Mouse (Mus musculus) embryonic facial prominence, embryonic 12.5 days (tissue): Measurements from ENCODE around the gene Acoxl. TPM values are rescaled to one million over a fixed set of nuclear protein-coding genes. Genes with fewer than 3 reads are reported as not detected.

ENCODE experiments used
- ATAC-seq: fragments of 200-750 bp; cut with Nextera tagmentation; 2 replicates; pipeline ENCODE4 v1.8.0; 2017; ENCODE audit not compliant: insufficient number of reproducible peaks, insufficient read depth, low FRiP score, low TSS enrichment
- H3K27ac ChIP-seq: fragments of 300-500 bp; sonication (generic); 2 replicates; pipeline ENCODE4 v1.5.1; 2016; ENCODE audit warnings: mild to moderate bottlenecking
- H3K27me3 ChIP-seq: fragments of 300-500 bp; sonication (generic); 2 replicates; pipeline ENCODE4 v1.6.1; 2016; ENCODE audit warnings: mild to moderate bottlenecking, moderate library complexity
- H3K36me3 ChIP-seq: fragments of 300-500 bp; sonication (generic); 2 replicates; pipeline ENCODE4 v1.6.1; 2016; ENCODE audit warnings: mild to moderate bottlenecking
- H3K4me1 ChIP-seq: fragments of 300-500 bp; sonication (generic); 2 replicates; pipeline ENCODE4 v1.6.1; 2016
- H3K4me2 ChIP-seq: fragments of 300-500 bp; sonication (generic); replicated peaks from 2 replicates; pipeline ENCODE4 v1.6.1; 2016; ENCODE audit warnings: mild to moderate bottlenecking, moderate library complexity
- H3K4me3 ChIP-seq: fragments of 300-500 bp; sonication (generic); 2 replicates; pipeline ENCODE4 v1.5.1; 2016; ENCODE audit warnings: mild to moderate bottlenecking
- H3K9ac ChIP-seq: fragments of 300-500 bp; sonication (generic); 2 replicates; pipeline ENCODE4 v1.6.1; 2016; ENCODE audit warnings: mild to moderate bottlenecking, moderate library complexity
- H3K9me3 ChIP-seq: fragments of 300-500 bp; sonication (generic); 2 replicates; pipeline ENCODE4 v1.6.1; 2016; ENCODE audit warnings: mild to moderate bottlenecking, moderate library complexity
- WGBS: fragments of 180-500 bp; shearing (Covaris S2); methylation state at CpG from one replicate; pipeline ENCODE4 v1.1.7; 2016; 5-methylcytosine and 5-hydroxymethylcytosine counted together
- polyA plus RNA-seq: library from polyadenylated mRNA; unstranded; fragments of >200 nt; fragmentation: Nextera tagmentation; extraction: Ambion mirVana; gene quantifications from 2 replicates; pipeline ENCODE4 v1.2.1, GENCODE M21; 2016

Gene Acoxl
- polyA plus RNA-seq, 1 experiment from 2014 or later: 0.13 TPM

DNA sequence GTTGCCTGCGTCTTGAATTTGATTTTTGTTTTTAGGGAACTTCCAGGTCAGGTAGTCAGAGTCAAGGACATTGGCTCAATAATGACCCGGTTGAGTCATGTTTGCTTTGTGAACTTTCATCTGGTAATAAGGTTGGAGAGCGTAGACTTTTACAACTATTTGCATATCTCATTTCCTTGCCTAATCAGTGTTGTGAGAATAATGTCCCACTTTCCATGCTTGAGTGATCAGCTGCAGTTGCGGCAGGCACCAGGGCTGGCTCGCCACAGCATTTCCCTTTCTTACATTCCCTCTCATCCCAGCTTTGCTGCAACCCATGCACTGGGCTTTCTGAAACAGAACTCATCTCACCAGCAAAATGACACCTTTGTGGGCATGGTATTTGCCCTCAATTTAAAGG, 59.0 kb downstream of the Acoxl start:
- WGBS: 71% methylated on average over 5 of the region's 5 CpGs
- no peaks in the 10 kb centered on the region; the same call in 1 of the 2 replicates for H3K27me3 ChIP-seq
- H3K4me2 ChIP-seq: no peak overlapping the region
- no peak for ATAC-seq
- no peak overlapping the region for H3K27ac ChIP-seq
- H3K36me3 ChIP-seq: no peaks in the 10 kb centered on the region
- no peak overlapping the region for H3K9ac ChIP-seq
- no peaks in the 10 kb centered on the region for H3K4me1 ChIP-seq
- no peaks in the 10 kb centered on the region for H3K9me3 ChIP-seq
- H3K4me3 ChIP-seq: no peak overlapping the region

DNA sequence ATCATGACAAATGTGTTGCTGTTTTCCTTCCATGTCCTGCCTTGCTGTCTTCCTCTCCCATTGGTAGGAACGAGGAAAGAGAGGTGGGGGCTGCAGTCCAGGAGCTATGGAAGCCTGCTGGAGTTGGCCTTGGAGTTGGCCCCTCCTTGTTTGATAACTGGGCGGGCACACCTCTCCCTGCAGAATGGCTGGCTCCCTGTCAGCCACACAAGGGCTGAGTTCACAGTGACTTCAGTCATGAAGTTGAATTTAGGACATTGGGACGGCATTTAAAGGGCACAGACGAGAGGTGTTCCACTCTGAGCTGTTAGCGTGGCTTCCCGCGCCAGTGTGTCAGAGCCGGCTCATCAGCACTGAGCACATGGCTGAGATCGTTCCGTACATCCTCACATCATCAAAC, 66.2 kb downstream of the Acoxl start:
- ATAC-seq: no peak
- Histone ChIP-seq H3K27ac (no peak overlapping the region), H3K36me3 (no peaks in the 10 kb centered on the region), H3K27me3 (0 out of 2 replicates have a peak, but pooled peaks cover 8% of the 10 kb centered on the region), H3K4me3 (no peak overlapping the region), H3K4me1 (peaks cover 46% of the 10 kb centered on the region), H3K4me2 (no peak overlapping the region), H3K9ac (no peak overlapping the region), H3K9me3 (no peaks in the 10 kb centered on the region)
- 82% methylated on average over 10 of the region's 10 CpGs for WGBS

DNA sequence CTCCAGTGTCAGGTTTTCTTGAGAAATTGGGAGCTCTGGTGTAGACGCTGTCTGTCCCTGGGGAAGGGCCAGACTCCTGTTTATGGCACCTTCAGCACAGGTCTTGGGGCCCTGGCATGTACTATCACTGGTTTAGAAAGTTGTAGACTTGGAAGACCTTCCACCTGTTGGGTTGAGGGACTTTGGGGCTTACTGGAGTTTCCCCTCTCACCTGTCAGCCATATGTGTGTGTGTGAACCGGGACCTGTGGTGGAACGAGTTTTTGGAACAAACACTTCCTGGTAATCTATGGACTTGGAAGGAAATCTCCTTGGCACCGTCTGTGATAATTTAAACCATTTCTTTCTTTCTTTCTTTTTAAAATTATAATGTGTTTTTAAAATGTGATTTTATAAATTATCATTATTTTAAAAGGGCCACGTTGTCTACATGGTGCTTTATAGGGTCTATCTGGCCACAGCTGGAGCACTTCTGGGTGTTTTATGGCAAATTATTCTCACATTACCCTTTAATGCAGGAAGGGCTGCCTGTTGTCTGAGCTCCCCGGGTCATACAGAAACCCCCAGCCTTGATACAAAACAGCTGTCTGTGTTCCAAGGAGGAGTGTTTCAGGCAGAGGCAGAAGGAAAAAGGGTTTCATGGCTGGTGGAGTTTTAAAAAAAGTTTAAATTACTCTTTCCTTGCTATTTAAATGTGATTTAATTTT, 68.5 kb downstream of the Acoxl start:
- no peak overlapping the region for H3K9ac ChIP-seq
- ATAC-seq: peak; percentile 42; the same call in 1 of the 2 replicates

DNA sequence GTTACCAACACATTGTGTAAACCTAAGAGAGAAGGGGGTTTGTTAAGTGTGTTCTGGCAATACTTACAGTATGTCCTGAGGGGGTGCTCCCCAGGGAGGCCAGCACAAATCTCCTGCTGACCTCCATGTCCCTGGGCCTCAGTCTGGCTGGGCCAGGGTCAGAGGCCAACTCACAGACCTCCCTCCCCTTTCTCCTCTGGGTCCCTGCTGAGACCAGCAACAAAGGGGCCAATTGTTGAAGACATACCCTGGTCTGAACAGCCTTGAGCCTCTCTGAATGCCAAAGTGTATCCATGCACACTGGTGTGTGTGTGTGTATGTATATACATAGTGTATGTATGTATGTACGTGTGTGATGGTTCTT, 69.0 kb downstream of the Acoxl start:
- Histone ChIP-seq H3K4me1 (peaks cover 47% of the 10 kb centered on the region), H3K27ac (peak overlapping the region; percentile 80), H3K9me3 (no peaks in the 10 kb centered on the region), H3K4me2 (peak overlapping the region; percentile 5), H3K9ac (no peak overlapping the region), H3K4me3 (no peak overlapping the region), H3K27me3 (0 out of 2 replicates have a peak, but pooled peaks cover 8% of the 10 kb centered on the region), H3K36me3 (no peaks in the 10 kb centered on the region)
- ATAC-seq: peak; percentile 72
- 8% methylated on average over 1 of the region's 1 CpGs for WGBS

More for the DNA sequence above, 68.5 kb downstream of the Acoxl start:
- H3K4me2 ChIP-seq: peak overlapping the region; percentile 5
- H3K4me1 ChIP-seq: peaks cover 47% of the 10 kb centered on the region
- 0 out of 2 replicates have a peak, but pooled peaks cover 8% of the 10 kb centered on the region for H3K27me3 ChIP-seq
- no peak overlapping the region for H3K4me3 ChIP-seq
- no peaks in the 10 kb centered on the region for H3K36me3 ChIP-seq
- H3K27ac ChIP-seq: 0 out of 2 replicates have a peak overlapping the region, but pooled peaks have one; percentile 80
- 10% methylated on average over 6 of the region's 6 CpGs for WGBS
- no peaks in the 10 kb centered on the region for H3K9me3 ChIP-seq

DNA sequence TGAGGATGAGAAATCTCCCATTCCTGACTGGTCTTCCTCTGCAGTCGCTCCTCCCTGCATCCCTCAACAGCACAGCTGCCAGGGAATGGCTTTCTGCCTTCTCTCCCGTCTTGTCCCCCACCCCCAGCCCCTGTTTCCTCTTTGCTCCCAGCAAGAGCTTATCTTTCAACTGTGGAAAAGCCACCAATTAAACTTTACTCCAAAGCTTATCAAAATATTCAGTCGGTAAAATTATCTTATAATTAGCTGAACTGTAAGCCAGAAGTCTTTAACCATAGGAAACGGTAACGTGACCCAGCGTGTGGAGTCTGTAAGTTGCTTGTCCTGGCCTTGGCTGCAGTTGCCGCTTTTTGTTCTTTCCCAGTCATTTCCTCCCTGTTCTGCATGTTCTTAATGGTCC, 70.2 kb downstream of the Acoxl start:
- Histone ChIP-seq H3K27ac (no peak overlapping the region), H3K36me3 (no peaks in the 10 kb centered on the region), H3K4me2 (0 out of 2 replicates have a peak overlapping the region, but pooled peaks have one; percentile 7), H3K9me3 (no peaks in the 10 kb centered on the region), H3K9ac (no peak overlapping the region), H3K4me3 (no peak overlapping the region), H3K4me1 (peaks cover 46% of the 10 kb centered on the region), H3K27me3 (0 out of 2 replicates have a peak, but pooled peaks cover 8% of the 10 kb centered on the region)
- 10% methylated on average over 7 of the region's 7 CpGs for WGBS
- ATAC-seq: no peak

DNA sequence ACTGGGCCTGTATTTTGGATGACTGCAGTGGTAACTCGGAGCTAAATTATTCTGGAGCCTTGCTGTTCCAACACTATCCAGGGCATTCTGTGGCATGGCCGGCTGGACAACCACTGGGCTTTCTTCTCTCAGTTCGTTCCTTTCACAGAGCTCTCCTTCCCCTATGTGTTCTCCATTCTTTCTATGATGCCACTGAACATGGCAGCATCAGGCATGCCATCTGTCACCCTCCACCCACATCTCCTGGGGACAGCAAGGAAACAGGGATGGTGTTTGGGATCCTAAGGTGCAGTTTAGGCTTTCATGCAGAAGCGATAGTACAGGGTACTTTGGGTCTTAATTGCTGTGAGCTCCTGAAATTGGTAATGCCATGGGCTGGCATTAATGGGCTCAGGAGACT, 71.1 kb downstream of the Acoxl start:
- Histone ChIP-seq H3K27ac (no peak overlapping the region), H3K4me1 (peaks cover 41% of the 10 kb centered on the region)

DNA sequence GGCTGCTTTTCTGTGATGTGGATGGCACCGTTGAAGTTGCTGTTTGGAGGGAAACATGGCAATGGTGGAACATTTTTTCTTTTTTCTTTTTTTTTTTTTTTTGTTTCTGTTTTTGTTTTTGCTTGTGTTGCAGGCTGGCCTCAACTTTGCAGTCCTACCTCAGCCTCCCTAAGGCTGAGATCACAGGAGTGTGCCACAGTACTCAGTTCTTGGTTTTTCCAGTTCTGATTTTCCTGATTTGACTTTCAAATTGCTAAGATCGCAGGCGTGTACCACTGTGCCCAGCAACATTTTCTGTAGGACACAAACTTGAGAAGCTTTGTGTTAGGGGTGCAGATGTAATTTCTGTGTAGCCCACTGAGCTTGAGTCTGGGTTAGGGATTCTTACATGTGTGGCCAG, 72.9 kb downstream of the Acoxl start:
- no peak for ATAC-seq
- Histone ChIP-seq H3K9ac (no peak overlapping the region), H3K4me3 (no peak overlapping the region), H3K4me1 (peaks cover 29% of the 10 kb centered on the region), H3K36me3 (no peaks in the 10 kb centered on the region), H3K4me2 (no peak overlapping the region), H3K27me3 (0 out of 2 replicates have a peak, but pooled peaks cover 5% of the 10 kb centered on the region), H3K27ac (no peak overlapping the region), H3K9me3 (no peaks in the 10 kb centered on the region)
- 79% methylated on average over 3 of the region's 3 CpGs for WGBS

More for the DNA sequence above, 71.1 kb downstream of the Acoxl start:
- H3K4me2 ChIP-seq: no peak overlapping the region
- whole genome bisulfite sequencing: 83% methylated on average over 4 of the region's 4 CpGs
- no peak overlapping the region for H3K9ac ChIP-seq
- no peak overlapping the region for H3K4me3 ChIP-seq
- 0 out of 2 replicates have a peak, but pooled peaks cover 5% of the 10 kb centered on the region for H3K27me3 ChIP-seq
- no peak for ATAC-seq
- no peaks in the 10 kb centered on the region for H3K9me3 ChIP-seq
- H3K36me3 ChIP-seq: no peaks in the 10 kb centered on the region

DNA sequence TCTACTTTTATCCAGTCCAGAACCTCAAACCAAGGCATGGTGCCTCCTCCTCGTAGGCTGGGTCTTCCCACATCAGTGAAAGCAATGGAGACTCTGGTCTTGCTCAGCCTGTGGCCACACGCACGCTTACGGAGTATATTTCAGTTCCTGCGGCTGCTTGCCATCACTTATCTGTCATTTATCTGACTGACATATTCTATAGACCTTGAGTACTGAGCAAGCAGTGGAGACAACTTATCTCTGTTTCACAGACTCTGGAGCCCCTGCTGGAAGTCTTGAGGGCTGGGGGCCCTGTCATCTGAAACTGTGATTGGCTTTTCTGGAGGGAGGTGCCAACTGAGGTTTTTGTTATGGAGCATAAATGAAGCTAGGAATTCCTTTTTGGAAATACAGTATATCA, 75.4 kb downstream of the Acoxl start:
- Histone ChIP-seq H3K4me1 (peaks cover 6% of the 10 kb centered on the region; the same call in 1 of the 2 replicates), H3K27me3 (0 out of 2 replicates have a peak, but pooled peaks cover 5% of the 10 kb centered on the region), H3K9me3 (no peaks in the 10 kb centered on the region), H3K4me2 (no peak overlapping the region), H3K9ac (no peak overlapping the region), H3K27ac (no peak overlapping the region), H3K4me3 (no peak overlapping the region), H3K36me3 (no peaks in the 10 kb centered on the region)
- no peak for ATAC-seq
- 72% methylated on average over 5 of the region's 5 CpGs for WGBS

DNA sequence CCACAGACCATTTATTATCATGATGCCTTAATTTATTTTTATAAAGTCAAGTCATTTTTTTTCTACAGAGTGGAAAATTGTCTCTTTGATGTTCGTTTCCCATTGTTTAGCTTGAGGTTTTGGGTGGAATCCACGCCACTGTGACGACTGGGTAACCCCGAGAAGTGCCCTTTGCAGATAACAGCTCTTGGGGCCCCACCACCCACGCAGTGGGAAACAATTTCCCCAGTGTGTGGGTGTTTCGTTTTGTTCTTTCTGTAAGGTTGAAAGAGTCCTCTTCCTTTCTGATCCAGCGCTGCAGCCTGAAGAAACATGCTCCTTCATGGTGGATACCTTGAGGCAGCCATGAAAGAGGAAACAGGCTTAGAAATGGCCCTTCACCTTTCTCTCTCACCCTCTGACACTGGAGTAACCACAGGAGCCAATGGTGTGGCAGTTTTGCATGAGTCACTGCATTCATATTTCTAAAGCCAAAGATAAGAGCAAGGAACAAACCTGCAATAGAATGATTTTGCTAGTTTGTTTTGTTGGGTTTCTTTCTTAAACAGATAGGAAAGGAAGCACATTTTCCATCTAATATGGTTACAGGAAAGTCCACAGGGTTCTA, 78.2 kb downstream of the Acoxl start:
- Histone ChIP-seq H3K4me1 (peaks cover 5% of the 10 kb centered on the region; the same call in 1 of the 2 replicates), H3K27me3 (no peaks in the 10 kb centered on the region), H3K27ac (no peak overlapping the region), H3K4me3 (no peak overlapping the region), H3K36me3 (no peaks in the 10 kb centered on the region), H3K4me2 (no peak overlapping the region), H3K9me3 (no peaks in the 10 kb centered on the region), H3K9ac (no peak overlapping the region)
- WGBS: 68% methylated on average over 7 of the region's 7 CpGs
- no peak for ATAC-seq

DNA sequence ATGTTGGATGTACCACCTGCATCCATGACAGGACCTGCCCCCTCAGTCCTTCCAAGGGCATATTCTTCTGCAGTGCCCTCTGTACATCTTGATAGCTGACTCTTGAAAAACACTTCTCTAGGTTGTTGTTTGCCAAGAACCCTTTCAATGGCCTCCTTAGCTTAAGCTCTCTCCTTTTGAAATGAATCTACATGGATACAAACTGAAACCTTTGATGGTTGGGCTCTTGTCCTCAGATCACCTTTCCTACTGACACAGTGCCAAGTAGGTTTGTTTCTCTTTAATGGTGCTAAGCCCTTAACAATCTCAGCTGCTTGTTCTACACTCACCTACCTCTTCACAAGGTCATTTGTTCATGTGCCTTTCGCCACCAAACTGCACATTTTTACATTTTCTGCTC, 81.1 kb downstream of the Acoxl start:
- Histone ChIP-seq H3K27ac (no peak overlapping the region), H3K9ac (no peak overlapping the region), H3K4me2 (no peak overlapping the region), H3K4me1 (peaks cover 17% of the 10 kb centered on the region), H3K27me3 (no peaks in the 10 kb centered on the region), H3K36me3 (no peaks in the 10 kb centered on the region), H3K4me3 (no peak overlapping the region), H3K9me3 (no peaks in the 10 kb centered on the region)
- WGBS: 79% methylated on average over 1 of the region's 1 CpGs
- no peak for ATAC-seq

DNA sequence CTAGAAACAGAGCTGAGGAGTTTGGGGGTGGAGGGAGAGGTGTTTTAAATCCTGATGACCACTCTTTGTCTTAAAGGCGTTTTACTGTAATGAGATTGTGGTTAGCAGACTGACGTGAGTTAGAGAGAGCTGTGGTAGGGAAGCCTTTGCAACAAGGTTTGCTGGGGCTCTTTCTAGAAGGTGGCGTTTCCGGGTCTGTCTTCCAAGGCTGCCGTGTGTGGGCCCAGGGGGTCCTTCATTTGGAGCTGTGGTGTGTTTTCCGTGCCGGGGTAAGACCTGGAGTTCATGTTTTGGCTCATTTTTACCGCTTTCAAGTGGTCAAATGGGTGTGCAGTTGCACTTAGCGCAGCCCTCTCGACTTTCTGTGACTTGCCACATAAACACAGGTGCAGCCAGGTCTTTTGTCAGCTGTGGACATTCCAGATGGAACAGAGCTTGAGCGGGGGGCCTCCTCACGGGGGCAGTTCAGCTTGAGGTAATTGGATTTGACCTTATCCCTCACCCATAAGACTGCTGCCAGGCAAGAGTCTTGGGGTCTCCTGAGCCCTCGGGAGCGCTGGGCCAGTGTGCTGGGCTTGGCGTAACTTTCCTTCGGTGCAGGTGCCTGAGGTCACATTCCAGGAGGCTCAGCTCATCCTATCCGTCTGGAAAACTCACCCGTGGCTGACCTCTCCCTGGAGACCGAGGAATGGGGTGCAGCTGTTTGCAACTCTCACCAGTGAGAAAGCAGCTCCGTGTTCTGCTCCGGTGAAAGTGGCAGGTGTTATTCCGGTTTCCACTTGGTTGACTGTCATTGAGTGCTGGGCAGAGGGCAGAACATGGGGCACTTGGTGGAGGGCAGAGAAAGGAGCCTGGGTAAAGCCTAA, 83.6 kb downstream of the Acoxl start:
- no peaks in the 10 kb centered on the region for H3K9me3 ChIP-seq
- 22% methylated on average over 22 of the region's 22 CpGs for WGBS
- ATAC-seq: no peak; the same call in 1 of the 2 replicates

More for the DNA sequence above, 83.6 kb downstream of the Acoxl start:
- Histone ChIP-seq H3K27ac (no peak overlapping the region), H3K4me2 (peak overlapping the region; percentile 7), H3K4me3 (no peak overlapping the region), H3K4me1 (peaks cover 29% of the 10 kb centered on the region), H3K27me3 (no peaks in the 10 kb centered on the region), H3K9ac (no peak overlapping the region), H3K36me3 (no peaks in the 10 kb centered on the region)
